23 mouse cellular contexts compared by ENCODE assay signal in the genomic region with DNA sequence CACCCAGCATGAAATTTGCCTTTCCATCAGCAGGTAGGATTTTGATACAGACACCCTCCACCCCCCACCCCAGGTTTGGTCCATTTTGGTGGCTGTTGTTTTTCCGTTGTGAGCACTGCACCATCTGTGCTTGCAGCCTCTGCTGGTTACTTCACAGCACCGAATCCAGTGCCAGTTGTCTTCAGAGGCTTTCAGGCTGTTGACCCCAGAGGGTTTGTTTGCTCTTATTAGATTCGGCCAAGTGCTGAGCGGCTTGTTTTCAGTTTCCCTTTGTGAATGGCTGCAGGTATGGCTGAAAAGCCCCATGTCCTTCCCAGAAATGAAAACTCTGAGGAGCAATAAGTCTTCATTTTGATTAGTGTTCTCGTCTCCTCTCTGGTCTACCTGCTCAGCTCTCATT. TPM values are rescaled to one million over a fixed set of nuclear protein-coding genes. Genes with fewer than 3 reads are reported as not detected.
DNase-seq lines count a peak whose midpoint lies in the region; ATAC-seq and TF ChIP-seq lines count a peak whose summit lies in the region.
"Had no signal": no experiment of that assay in that cellular context is flagged by ENCODE, and none has a peak within 500 bp of the region (broad histone marks: within the 10 kb centered on the region; RNA-seq: fewer than 3 reads in every experiment).

No protein-coding gene starts in this region.

- H3K27ac ChIP-seq in liver, adult 2 months (replicated peaks; ENCODE audit: insufficient read depth, low read depth, low read length): no peak overlapping the region
- no peak overlapping the region for H3K27ac ChIP-seq in liver, embryonic 12.5 days
- no peak overlapping the region for H3K27ac ChIP-seq in liver, postnatal 0 days (ENCODE audit: low read depth)
- no peak overlapping the region for H3K27ac ChIP-seq in liver, embryonic 11.5 days (ENCODE audit: low read depth, low read length)

- no peaks in the 10 kb centered on the region for H3K79me2 ChIP-seq in liver, adult 2 months (ENCODE audit: control insufficient read depth, insufficient read depth, low read length)

- WGBS in liver, adult 2 months: 20% methylated on average over 5 of the region's 5 CpGs
- 78% methylated on average over 5 of the region's 5 CpGs for WGBS in liver, embryonic 12.5 days (ENCODE audit: insufficient replicate concordance)
- 62% methylated on average over 5 of the region's 5 CpGs for WGBS in liver, postnatal 0 days (ENCODE audit: insufficient replicate concordance)
- 86% methylated on average over 5 of the region's 5 CpGs for WGBS in liver, embryonic 11.5 days

- H3K4me3 ChIP-seq in liver, adult 2 months (ENCODE audit: insufficient read depth, low read depth, low read length): no peak overlapping the region
- no peak overlapping the region for H3K4me3 ChIP-seq in liver, embryonic 12.5 days
- H3K4me3 ChIP-seq in liver, postnatal 0 days (ENCODE audit: low read depth, low read length): no peak overlapping the region
- H3K4me3 ChIP-seq in liver, embryonic 11.5 days (ENCODE audit: low read depth, low read length): no peak overlapping the region

- H3K9ac ChIP-seq in liver, adult 2 months (ENCODE audit: low read depth, low read length): no peak overlapping the region
- H3K9ac ChIP-seq in liver, embryonic 12.5 days: no peak overlapping the region
- no peak overlapping the region for H3K9ac ChIP-seq in liver, postnatal 0 days (replicated peaks)
- no peak overlapping the region for H3K9ac ChIP-seq in liver, embryonic 11.5 days (ENCODE audit: low read depth, low read length)

- no peak for TF ChIP-seq EP300 in liver, postnatal 0 days (IDR thresholded peaks at IDR 0.05; ENCODE audit: low read depth)

- no peak for TF ChIP-seq CTCF in liver, adult 2 months (IDR thresholded peaks at IDR 0.05; ENCODE audit: low read depth, low read length)
- no peak for TF ChIP-seq CTCF in liver, postnatal 0 days (IDR thresholded peaks at IDR 0.05; ENCODE audit: low read depth)

- TF ChIP-seq POLR2A in liver, adult 2 months (IDR thresholded peaks at IDR 0.05; ENCODE audit: extremely low read depth, insufficient read depth, low read length): no peak

- peaks cover 8% of the 10 kb centered on the region; the same call in 1 of the 2 replicates for H3K36me3 ChIP-seq in liver, adult 2 months (ENCODE audit: control insufficient read depth, insufficient read depth, low read length)
- peaks cover 62% of the 10 kb centered on the region for H3K36me3 ChIP-seq in liver, embryonic 12.5 days
- H3K36me3 ChIP-seq in liver, postnatal 0 days (replicated peaks; ENCODE audit: insufficient read depth, low read length): peaks cover 38% of the 10 kb centered on the region
- H3K36me3 ChIP-seq in liver, embryonic 11.5 days (ENCODE audit: control insufficient read depth, insufficient read depth, low read length): peaks cover 8% of the 10 kb centered on the region; the same call in 1 of the 2 replicates

- H3K9me3 ChIP-seq in liver, embryonic 12.5 days (replicated peaks): no peaks in the 10 kb centered on the region
- no peaks in the 10 kb centered on the region for H3K9me3 ChIP-seq in liver, postnatal 0 days (ENCODE audit: low read length)
- no peaks in the 10 kb centered on the region for H3K9me3 ChIP-seq in liver, embryonic 11.5 days (ENCODE audit: control insufficient read depth, low read length)
- H3K9me3 ChIP-seq: G1E had no signal

- peaks cover 3% of the 10 kb centered on the region; the same call in 1 of the 2 replicates for H3K4me1 ChIP-seq in liver, adult 2 months (ENCODE audit: control insufficient read depth, insufficient read depth, low read length)
- no peaks in the 10 kb centered on the region for H3K4me1 ChIP-seq in liver, embryonic 12.5 days
- no peaks in the 10 kb centered on the region for H3K4me1 ChIP-seq in liver, postnatal 0 days (ENCODE audit: insufficient read depth)
- H3K4me1 ChIP-seq in liver, embryonic 11.5 days (replicated peaks; ENCODE audit: control insufficient read depth, insufficient read depth, low read length): no peaks in the 10 kb centered on the region

- no peaks in the 10 kb centered on the region for H3K27me3 ChIP-seq in liver, adult 2 months (ENCODE audit: control insufficient read depth, insufficient read depth, low read length)
- H3K27me3 ChIP-seq in liver, embryonic 12.5 days (replicated peaks): no peaks in the 10 kb centered on the region
- H3K27me3 ChIP-seq in liver, postnatal 0 days (ENCODE audit: insufficient read depth, low read length): no peaks in the 10 kb centered on the region
- no peaks in the 10 kb centered on the region for H3K27me3 ChIP-seq in liver, embryonic 11.5 days (replicated peaks; ENCODE audit: control insufficient read depth, insufficient read depth, low read length)
- H3K27me3 ChIP-seq: CH12.LX, Patski had no signal

- DNase-seq in liver, adult 2 months (ENCODE audit: extremely low read depth, low read depth, low spot score): peak; percentile 90
- no peak for DNase-seq in liver, postnatal 0 days
- DNase-seq in liver, embryonic 11.5 days (ENCODE audit: low spot score): no peak
- DNase-seq: adrenal gland, adult 2 months; adrenal gland, adult 8-10 months; adrenal gland, postnatal 10 days; adrenal gland, postnatal 14 days; adrenal gland, postnatal 25 days; adrenal gland, postnatal 36 days; B cell, adult 2 months; cerebellum, adult 11 months; cerebellum, adult 11-12 months; cerebellum, adult 18-20 months had no signal

- no peak for ATAC-seq in liver, embryonic 12.5 days
- peak; percentile 57 for ATAC-seq in liver, postnatal 0 days
- ATAC-seq in liver, embryonic 11.5 days (replicated peaks; ENCODE audit: low FRiP score): no peak
- ATAC-seq: activated CD4-positive, CD25-positive, alpha-beta regulatory T cell, adult 4 months; CD4-positive, CD25-positive, alpha-beta regulatory T cell, adult 4 months; Patski had no signal

- no peak overlapping the region for H3K4me2 ChIP-seq in liver, embryonic 12.5 days
- no peak overlapping the region for H3K4me2 ChIP-seq in liver, postnatal 0 days (ENCODE audit: low read depth, low read length)
- no peak overlapping the region for H3K4me2 ChIP-seq in liver, embryonic 11.5 days

RNA-seq across cellular contexts. Expression of gene Nsmf, which starts 14.1 kb away (rescaled TPM):
- total RNA-seq in liver, adult 2 months (2014; rRNA removed): 71.2 and 76.2 TPM in 2 replicates
- polyA plus RNA-seq in liver, adult 2 months (2012; rRNA removed): 182 and 219 TPM in 2 replicates
- 16.1 and 17.0 TPM in 2 replicates for polyA plus RNA-seq in liver, embryonic 12.5 days (2016; fragmentation: Nextera tagmentation; extraction: Ambion mirVana)
- polyA plus RNA-seq in liver, postnatal 0 days (2015; fragmentation: Nextera tagmentation; extraction: Ambion mirVana): 29.0 and 32.1 TPM in 2 replicates
- polyA plus RNA-seq in liver, embryonic 11.5 days (2014; fragmentation: Nextera tagmentation; extraction: Ambion mirVana): 29.0 and 32.6 TPM in 2 replicates

RNA-seq across cellular contexts. Expression of gene Entpd8, which starts 40.0 kb away (rescaled TPM):
- 84.8 and 91.8 TPM in 2 replicates for total RNA-seq in liver, adult 2 months (2014; rRNA removed)
- 159 and 196 TPM in 2 replicates for polyA plus RNA-seq in liver, adult 2 months (2012; rRNA removed)
- 1.2 and 1.4 TPM in 2 replicates for polyA plus RNA-seq in liver, embryonic 12.5 days (2016; fragmentation: Nextera tagmentation; extraction: Ambion mirVana)
- polyA plus RNA-seq in liver, postnatal 0 days (2015; fragmentation: Nextera tagmentation; extraction: Ambion mirVana): 23.8 and 25.9 TPM in 2 replicates
- polyA plus RNA-seq in liver, embryonic 11.5 days (2014; fragmentation: Nextera tagmentation; extraction: Ambion mirVana): 0.90 and 1.7 TPM in 2 replicates
- total RNA-seq: adrenal gland, adult 18-20 months; adrenal gland, postnatal 25 days; adrenal gland, postnatal 36 days; CH12.LX; ES-E14; G1E; MEL had no signal
- polyA plus RNA-seq: activated CD4-positive, CD25-positive, alpha-beta regulatory T cell, adult 4 months; C2C12; G1E; Patski had no signal

RNA-seq across cellular contexts. Expression of gene Noxa1, which starts 54.9 kb away (rescaled TPM):
- not detected in 2 replicates for total RNA-seq in liver, adult 2 months (2014; rRNA removed)
- polyA plus RNA-seq in liver, adult 2 months (2012; rRNA removed): 0.15 TPM in 1 of 2 replicates, not detected in the other
- polyA plus RNA-seq in liver, embryonic 12.5 days (2016; fragmentation: Nextera tagmentation; extraction: Ambion mirVana): 0.64 and 0.71 TPM in 2 replicates
- 0.52 and 0.59 TPM in 2 replicates for polyA plus RNA-seq in liver, postnatal 0 days (2015; fragmentation: Nextera tagmentation; extraction: Ambion mirVana)
- 0.69 and 1.0 TPM in 2 replicates for polyA plus RNA-seq in liver, embryonic 11.5 days (2014; fragmentation: Nextera tagmentation; extraction: Ambion mirVana)
- total RNA-seq: adrenal gland, adult 18-20 months; adrenal gland, adult 2 months; adrenal gland, adult 8-10 months; adrenal gland, postnatal 10 days; adrenal gland, postnatal 14 days; adrenal gland, postnatal 25 days; adrenal gland, postnatal 36 days had no signal
- polyA plus RNA-seq: adrenal gland, adult 2 months; C2C12; Patski had no signal
